Comparison of ENCODE assay signal across 22 mouse cellular contexts in genomic region chr10:82817514-82817913, GRCm38 (mm10). TPM values are rescaled to one million over a fixed set of nuclear protein-coding genes. Genes with fewer than 3 reads are reported as not detected.
DNase-seq lines count a peak whose midpoint lies in the region; ATAC-seq lines count a peak whose summit lies in the region.
"Had no signal": no experiment of that assay in that cellular context is flagged by ENCODE, and none has a peak within 500 bp of the region (broad histone marks: within the 10 kb centered on the region; RNA-seq: fewer than 3 reads in every experiment).

No protein-coding gene starts in this region.

- ATAC-seq in forebrain, embryonic 14.5 days: peak; percentile 29; the same call in 1 of the 2 replicates
- ATAC-seq in forebrain, embryonic 16.5 days: no peak
- ATAC-seq: hindbrain, embryonic 16.5 days; inflammation-experienced regulatory T-cells, adult 6 months had no signal

- peak; percentile 61 for DNase-seq in embryo, embryonic 10.5 days (ENCODE audit: low spot score)
- no peak for DNase-seq in embryo, embryonic 11 days
- no peak for DNase-seq in forebrain, embryonic 14.5 days (ENCODE audit: low spot score)
- DNase-seq in R1 (ENCODE audit: low read depth, low spot score): peak; percentile 60
- peak; percentile 80 for DNase-seq in retina, embryonic 14.5 days (ENCODE audit: low spot score)
- no peak for DNase-seq in cerebellum, adult 11 months
- DNase-seq in ovary, adult 18-20 months (ENCODE audit: low spot score): no peak
- DNase-seq: adrenal gland, adult 8-10 months; adrenal gland, postnatal 36 days; cerebellum, adult 11-12 months; cerebellum, adult 9-10 months; cerebellum, postnatal 25 days; gastrocnemius, adult 2 months; gastrocnemius, postnatal 25 days; heart, postnatal 10 days; heart, postnatal 4 days; kidney, adult 11 months had no signal

- H3K4me1 ChIP-seq in forebrain, embryonic 14.5 days (ENCODE audit: control insufficient read depth, insufficient read depth, low read length): no peaks in the 10 kb centered on the region
- H3K4me1 ChIP-seq in forebrain, embryonic 16.5 days (replicated peaks; ENCODE audit: control insufficient read depth, insufficient read depth, low read length): peaks cover 7% of the 10 kb centered on the region

- no peaks in the 10 kb centered on the region for H3K36me3 ChIP-seq in forebrain, embryonic 14.5 days (ENCODE audit: control insufficient read depth, insufficient read depth, low read length)
- no peaks in the 10 kb centered on the region for H3K36me3 ChIP-seq in forebrain, embryonic 16.5 days (ENCODE audit: control insufficient read depth, insufficient read depth)
- H3K36me3 ChIP-seq: heart, embryonic 10.5 days; hindbrain, embryonic 12.5 days had no signal

- no peak overlapping the region for H3K4me3 ChIP-seq in forebrain, embryonic 14.5 days (ENCODE audit: low read depth, low read length)
- H3K4me3 ChIP-seq in forebrain, embryonic 16.5 days (replicated peaks; ENCODE audit: low read length): no peak overlapping the region
- H3K4me3 ChIP-seq: gastrocnemius, adult 2 months; heart, embryonic 10.5 days; hindbrain, embryonic 12.5 days had no signal

- H3K9ac ChIP-seq in forebrain, embryonic 14.5 days (ENCODE audit: low read length): no peak overlapping the region
- no peak overlapping the region for H3K9ac ChIP-seq in forebrain, embryonic 16.5 days (replicated peaks; ENCODE audit: low read depth, low read length)
- H3K9ac ChIP-seq: hindbrain, embryonic 12.5 days had no signal

- WGBS in forebrain, embryonic 14.5 days: 16% methylated on average over 3 of the region's 3 CpGs
- 20% methylated on average over 3 of the region's 3 CpGs for WGBS in forebrain, embryonic 16.5 days

- no peak overlapping the region for H3K27ac ChIP-seq in forebrain, embryonic 14.5 days (ENCODE audit: low read depth, low read length)
- no peak overlapping the region for H3K27ac ChIP-seq in forebrain, embryonic 16.5 days (ENCODE audit: low read length)
- H3K27ac ChIP-seq: gastrocnemius, adult 2 months; heart, embryonic 10.5 days; hindbrain, embryonic 12.5 days had no signal

- no peak overlapping the region for H3K4me2 ChIP-seq in forebrain, embryonic 14.5 days (ENCODE audit: low read length)
- H3K4me2 ChIP-seq in forebrain, embryonic 16.5 days (ENCODE audit: low read length): no peak overlapping the region
- H3K4me2 ChIP-seq: hindbrain, embryonic 12.5 days had no signal

- H3K27me3 ChIP-seq in forebrain, embryonic 14.5 days (replicated peaks; ENCODE audit: control insufficient read depth, insufficient read depth, low read length): no peaks in the 10 kb centered on the region
- H3K27me3 ChIP-seq in forebrain, embryonic 16.5 days (replicated peaks; ENCODE audit: control insufficient read depth, insufficient read depth, low read length): no peaks in the 10 kb centered on the region
- H3K27me3 ChIP-seq: hindbrain, embryonic 12.5 days had no signal

- no peaks in the 10 kb centered on the region for H3K9me3 ChIP-seq in forebrain, embryonic 14.5 days (replicated peaks; ENCODE audit: control insufficient read depth, low read length)
- no peaks in the 10 kb centered on the region for H3K9me3 ChIP-seq in forebrain, embryonic 16.5 days (ENCODE audit: control insufficient read depth, low read length)
- H3K9me3 ChIP-seq: heart, embryonic 10.5 days; hindbrain, embryonic 12.5 days had no signal

RNA-seq across cellular contexts. Expression of gene Txnrd1, which starts 16.2 kb away (rescaled TPM):
- 157 and 169 TPM in 2 replicates for polyA plus RNA-seq in forebrain, embryonic 14.5 days (2014; fragmentation: Nextera tagmentation; extraction: Ambion mirVana)
- polyA plus RNA-seq in forebrain, embryonic 16.5 days (2015; fragmentation: Nextera tagmentation; extraction: Ambion mirVana): 157 and 179 TPM in 2 replicates

RNA-seq across cellular contexts. Expression of gene Eid3, which starts 48.9 kb away (rescaled TPM):
- polyA plus RNA-seq in forebrain, embryonic 14.5 days (2014; fragmentation: Nextera tagmentation; extraction: Ambion mirVana): 0.22 and 0.27 TPM in 2 replicates
- 0.37 TPM in 2 replicates for polyA plus RNA-seq in forebrain, embryonic 16.5 days (2015; fragmentation: Nextera tagmentation; extraction: Ambion mirVana)

RNA-seq across cellular contexts. Expression of gene Nfyb, which starts 53.6 kb away (rescaled TPM):
- 69.1 and 70.7 TPM in 2 replicates for polyA plus RNA-seq in forebrain, embryonic 14.5 days (2014; fragmentation: Nextera tagmentation; extraction: Ambion mirVana)
- polyA plus RNA-seq in forebrain, embryonic 16.5 days (2015; fragmentation: Nextera tagmentation; extraction: Ambion mirVana): 60.1 and 72.9 TPM in 2 replicates

Comparison
In these comparisons a context has a peak if more than half of its experiments do, and no peak if none do; other contexts are left out.
1. DNase-seq: peak in embryo, embryonic 10.5 days (single experiment), R1 (single experiment) and retina, embryonic 14.5 days (single experiment); none in embryo, embryonic 11 days (single experiment), forebrain, embryonic 14.5 days (single experiment), cerebellum, adult 11 months (single experiment) and ovary, adult 18-20 months (single experiment).